Mouse (Mus musculus): ENCODE measurements around the gene Lrmda.

Gene Lrmda

GRCm38 (mm10) chr14:22814811-22815345 is 795.4 kb downstream of the Lrmda start:
- no peak for DNase-seq

- DNase-seq = no peak
These were observed 798.1 kb downstream of the Lrmda start for GRCm38 (mm10) chr14:22817346-22818201.

- no peak for DNase-seq
These were observed 798.7 kb downstream of the Lrmda start for GRCm38 (mm10) chr14:22818202-22818530.

DNA sequence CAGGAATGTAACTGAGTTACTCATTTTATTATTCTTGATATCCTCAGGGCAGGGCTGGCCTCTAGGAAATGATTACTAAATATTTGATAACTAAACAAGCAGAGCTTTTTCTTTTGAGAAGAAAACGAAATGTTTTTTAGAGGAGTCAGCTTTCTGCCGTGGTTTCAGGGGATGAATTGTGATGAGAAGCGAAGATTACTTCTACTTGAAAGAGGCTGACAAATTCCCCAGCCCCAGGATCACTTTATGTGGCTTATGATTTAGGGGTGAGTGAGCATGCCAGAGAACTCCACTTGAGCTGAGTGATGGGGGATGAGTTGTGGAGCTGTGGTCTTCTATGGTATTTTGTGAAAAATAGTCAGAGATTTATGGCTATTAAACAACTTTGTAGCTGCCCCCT is 803.4 kb downstream of the Lrmda start:
- no peak for DNase-seq

GRCm38 (mm10) chr14:22826825-22827224 is 807.3 kb downstream of the Lrmda start:
- no peak for DNase-seq

DNA sequence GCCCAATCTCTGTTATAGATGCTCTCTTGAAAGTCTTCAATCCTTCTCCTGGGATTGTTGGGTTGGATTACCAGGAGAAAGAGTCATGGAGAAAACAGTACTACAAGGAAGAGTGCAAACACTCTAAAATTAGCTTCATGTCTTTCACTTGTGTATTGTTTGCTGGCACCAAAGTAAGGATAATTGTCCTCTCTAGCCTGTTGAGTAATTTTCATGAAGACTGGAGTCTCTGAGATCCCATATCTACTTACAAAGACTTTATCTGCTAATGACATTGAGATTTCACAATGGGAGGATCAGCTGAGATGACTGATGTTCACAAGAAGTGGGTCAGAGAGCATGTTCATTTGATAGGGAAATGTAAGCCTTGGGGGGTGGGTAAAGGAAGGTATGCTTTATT is 817.5 kb downstream of the Lrmda start:
- DNase-seq = no peak

GRCm38 (mm10) chr14:22841136-22841535 is 821.6 kb downstream of the Lrmda start:
- DNase-seq = no peak

DNA sequence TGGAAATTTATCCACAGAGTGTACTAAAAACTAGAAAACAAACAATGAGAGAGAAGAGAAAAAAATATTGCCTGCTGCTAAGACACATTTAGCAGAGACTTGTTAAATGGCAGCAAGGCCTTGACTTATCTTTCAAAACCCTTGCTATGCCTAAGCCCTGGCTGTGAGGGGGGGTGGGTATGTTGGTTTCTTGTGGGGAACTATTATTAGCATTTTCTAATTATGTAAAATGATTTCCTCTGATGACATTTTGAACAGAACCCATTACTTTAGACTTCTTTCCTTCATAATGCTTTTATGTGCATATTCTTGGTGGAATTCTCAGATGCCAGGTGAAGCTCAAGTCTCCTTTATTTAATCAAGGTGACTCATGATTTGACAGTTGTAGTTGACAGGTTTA is 824.5 kb downstream of the Lrmda start:
- DNase-seq = no peak

GRCm38 (mm10) chr14:22845401-22845800 is 825.9 kb downstream of the Lrmda start:
- DNase-seq = no peak

DNA sequence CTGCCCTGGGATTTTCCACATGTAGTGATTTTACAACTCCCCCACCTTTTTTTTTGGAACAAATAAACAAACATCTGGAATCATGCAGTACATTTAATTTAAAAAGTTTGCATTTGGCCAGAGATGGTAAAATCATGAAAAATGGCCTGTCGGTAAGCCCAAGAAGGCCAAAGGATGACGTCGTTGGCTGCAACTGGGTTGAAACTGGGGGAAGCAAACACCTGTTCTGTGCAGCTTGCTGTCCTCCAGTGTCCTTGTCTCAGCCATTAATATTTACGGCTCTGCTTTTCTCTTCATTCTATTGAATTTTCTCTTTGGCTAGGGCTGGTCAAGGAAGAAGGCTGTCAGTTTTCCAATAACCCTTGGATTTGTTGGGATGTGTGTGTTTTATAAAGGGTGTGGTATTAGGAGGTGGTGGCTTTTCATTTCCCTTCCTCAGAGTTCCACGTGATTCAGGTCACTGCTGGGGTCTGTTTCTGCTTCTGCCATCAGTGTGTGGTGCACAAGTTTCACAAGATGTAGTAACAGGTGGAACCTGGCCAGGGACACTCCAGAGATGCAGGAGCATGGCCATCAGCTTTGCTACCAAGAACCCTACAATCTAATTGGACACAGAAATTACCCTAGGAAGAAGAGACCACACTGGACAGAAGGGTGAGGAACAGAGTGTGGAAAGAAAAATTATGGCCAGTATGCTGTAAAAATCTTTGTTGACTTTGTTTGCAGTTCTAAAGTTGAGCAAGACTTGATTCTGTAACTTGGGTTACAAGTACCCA is 827.7 kb downstream of the Lrmda start:
- DNase-seq = no peak

DNA sequence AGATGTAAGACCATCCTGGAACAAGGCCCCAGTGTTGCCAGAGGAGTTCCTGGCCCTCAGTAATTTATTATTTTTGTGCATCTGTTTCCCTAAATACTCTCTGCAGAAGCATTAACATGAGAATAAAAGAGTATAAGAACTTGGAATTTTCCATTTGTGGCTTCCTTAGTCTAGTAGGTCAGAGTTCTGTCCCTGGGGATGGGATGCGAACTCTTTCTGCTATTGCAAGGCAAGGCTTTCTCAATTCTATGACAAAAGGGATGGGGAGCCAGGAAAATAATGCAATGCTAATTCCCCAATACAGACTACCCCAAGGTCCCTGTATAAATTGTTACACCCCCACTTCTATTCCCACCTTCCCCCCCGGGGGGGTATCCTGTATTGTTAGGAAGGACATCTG is 829.6 kb downstream of the Lrmda start:
- DNase-seq = no peak

DNA sequence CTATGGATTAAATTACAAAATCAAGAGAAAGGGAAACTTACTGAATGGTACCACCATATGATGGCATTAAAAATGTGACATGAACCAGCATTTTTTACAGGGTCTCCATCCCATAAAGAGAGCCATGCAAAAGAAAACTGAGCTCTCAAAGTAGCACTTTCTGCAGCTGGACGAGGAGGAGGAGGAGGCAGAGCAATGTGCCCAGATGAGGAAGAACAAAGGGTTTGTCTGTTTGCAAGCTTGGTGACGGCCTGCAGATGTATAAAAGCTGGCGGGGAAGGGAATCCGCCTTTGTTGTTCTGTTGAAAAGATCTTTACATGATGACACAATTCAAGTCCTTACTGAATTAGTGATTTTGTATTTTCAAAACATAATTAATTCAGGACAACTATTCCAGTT is 841.1 kb downstream of the Lrmda start:
- DNase-seq = no peak

GRCm38 (mm10) chr14:22864132-22864531 is 844.6 kb downstream of the Lrmda start:
- no peak for DNase-seq

DNA sequence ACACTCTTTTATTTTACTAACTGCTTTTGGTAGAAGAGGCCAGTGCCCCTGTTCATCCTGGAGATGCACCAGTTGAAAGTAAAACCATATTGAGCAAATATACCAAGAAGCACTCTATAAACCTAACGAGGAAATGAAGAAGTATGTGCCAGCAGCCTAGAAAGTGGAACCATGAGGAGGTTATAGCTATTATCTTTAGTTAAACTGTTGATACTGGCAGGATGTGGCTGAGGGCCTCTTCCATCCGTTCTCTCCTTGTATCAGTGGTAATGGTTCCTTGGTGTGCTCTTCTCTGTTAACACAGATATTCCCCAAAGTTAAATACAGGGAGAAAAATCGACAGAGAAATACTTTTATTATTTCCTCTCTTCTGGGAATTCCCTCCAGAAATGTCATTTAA is 855.1 kb downstream of the Lrmda start:
- no peak for DNase-seq

- no peak for DNase-seq
These were observed 867.7 kb downstream of the Lrmda start for GRCm38 (mm10) chr14:22887182-22887581.

GRCm38 (mm10) chr14:22899312-22899711 is 879.8 kb downstream of the Lrmda start:
- no peak for DNase-seq

GRCm38 (mm10) chr14:22902116-22902515 is 882.6 kb downstream of the Lrmda start:
- DNase-seq = no peak

- DNase-seq = no peak
These were observed 883.4 kb downstream of the Lrmda start for GRCm38 (mm10) chr14:22902914-22903313.

- no peak for DNase-seq
These were observed 886.5 kb downstream of the Lrmda start for GRCm38 (mm10) chr14:22905741-22906667.

DNA sequence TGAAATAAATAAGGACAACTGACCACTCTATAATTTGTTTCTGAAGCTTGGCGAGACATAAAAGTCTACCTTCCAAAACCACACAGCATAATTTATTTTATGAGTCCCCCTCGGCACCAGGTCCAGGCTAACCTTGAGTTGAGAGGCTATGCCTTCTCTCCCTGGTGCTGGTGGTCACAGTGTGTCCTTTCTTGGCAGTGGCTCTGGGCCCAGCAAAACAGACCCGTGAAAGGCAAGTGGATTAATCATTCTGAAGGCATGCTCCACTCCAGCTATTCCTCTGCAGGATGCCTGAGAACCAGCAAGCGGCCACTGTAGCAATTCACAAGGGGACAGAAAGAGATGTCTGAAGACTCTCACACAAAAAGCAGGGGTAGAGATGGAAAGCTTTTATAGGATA is 887.2 kb downstream of the Lrmda start:
- no peak for DNase-seq

DNA sequence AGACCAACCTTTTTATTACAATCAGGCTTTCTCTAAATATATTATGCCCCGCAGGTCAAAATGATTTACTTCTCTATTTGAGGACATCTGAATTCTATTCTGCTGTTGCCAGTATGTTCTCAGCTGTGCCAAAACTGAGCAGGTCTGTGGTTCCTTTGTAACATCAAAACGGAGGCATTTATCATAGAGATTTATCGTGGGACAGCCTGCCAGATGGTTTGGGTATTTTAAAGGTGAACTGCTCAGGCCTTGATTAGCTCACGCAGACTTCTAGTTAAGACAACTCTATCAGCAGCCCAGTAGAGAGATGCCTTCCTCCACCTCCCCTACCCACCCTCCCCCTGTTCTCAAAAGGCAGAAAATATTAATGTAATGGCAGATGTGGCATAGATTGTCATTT is 887.7 kb downstream of the Lrmda start:
- no peak for DNase-seq

DNA sequence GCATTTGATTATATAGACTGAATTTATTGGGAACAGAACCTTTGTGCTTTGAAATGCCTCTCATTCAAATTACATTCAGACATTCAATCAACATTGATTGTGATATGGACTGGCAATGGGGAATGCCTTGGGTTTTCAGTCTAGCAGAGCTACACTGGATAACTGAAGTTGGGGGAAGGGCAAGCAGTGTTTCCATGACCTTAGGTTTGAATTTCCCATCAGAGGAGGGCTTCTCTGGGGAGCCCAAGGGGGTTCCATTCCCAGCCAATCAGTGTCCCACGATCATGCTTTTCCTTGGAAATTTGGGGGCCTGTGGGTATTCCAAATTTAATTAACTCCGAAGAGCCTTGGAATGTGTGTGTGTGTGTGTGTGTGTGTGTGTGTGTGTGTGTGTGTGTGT is 888.5 kb downstream of the Lrmda start:
- no peak for DNase-seq

DNA sequence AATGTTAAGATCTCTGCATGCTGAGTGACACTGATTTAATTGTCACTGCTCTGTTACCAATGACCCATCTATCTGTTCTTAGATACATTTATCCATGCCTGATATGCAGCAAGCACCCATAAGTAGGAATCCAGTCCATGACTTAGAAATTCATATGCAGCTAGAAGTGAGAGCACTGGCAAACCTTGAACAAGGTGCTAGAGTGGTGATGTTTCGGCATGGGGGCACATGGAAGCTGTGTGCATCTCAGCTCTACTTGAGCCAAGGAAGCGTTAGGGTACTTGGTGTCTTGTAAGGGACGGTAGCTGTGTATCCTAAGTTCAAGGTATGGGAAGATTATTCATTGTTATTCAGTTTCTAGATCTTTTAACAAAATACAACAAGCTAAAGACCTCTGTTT is 896.0 kb downstream of the Lrmda start:
- no peak for DNase-seq

Data from right cerebral cortex, postnatal 14 days (tissue).